Mouse (Mus musculus) embryonic stem cell, embryonic (primary cell): ENCODE measurements around the gene Itga2.

Source experiments
- CTCF ChIA-PET, 4 experiments: fragments of 300-600 bp in 2 of 4; fragments of 350-600 bp in 2 of 4; sonication (Branson Sonifier 250); formaldehyde crosslinking; loops; one replicate each; lab custom pipeline; 2022; ENCODE audit warnings: inconsistent platforms in 2 of 4; lab: Charles Lee
- POLR2A ChIA-PET, 4 experiments: fragments of 300-600 bp in 2 of 4; fragments of 350-600 bp in 2 of 4; sonication (Branson Sonifier 250); formaldehyde crosslinking; loops; one replicate each; lab custom pipeline; 2022; ENCODE audit warnings: antibody characterized with exemption in 4 of 4, inconsistent platforms in 1 of 4; lab: Charles Lee

Itga2 gene

GRCm38 (mm10) chr13:114931775-114932294, at the start of gene Itga2:
Gene Itga2, minus strand, starts transcription at chr13:114932100.
- CTCF ChIA-PET: interaction anchor here in 1 of 4 experiments (0.5 kb wide), 1 partner anchor 1467 kb away, joined by 5 read pairs; no protein-coding TSS in a partner anchor
- POLR2A ChIA-PET: no interaction called here

- ChIA-PET POLR2A (no interaction called here), CTCF (interaction anchor here in 1 of 4 experiments (0.5 to 0.7 kb wide), 6 partner anchors 45 to 235 kb away, joined by 3 to 9 read pairs (median 4); no protein-coding TSS in a partner anchor)
These were observed 49.0 kb upstream of the Itga2 start for GRCm38 (mm10) chr13:114980831-114981419.

- CTCF ChIA-PET: interaction anchor here in 1 of 4 experiments (0.5 kb wide), 1 partner anchor 12 kb away, joined by 3 read pairs; no protein-coding TSS in a partner anchor
- POLR2A ChIA-PET: no interaction called here
These were observed 42.7 kb upstream of the Itga2 start for GRCm38 (mm10) chr13:114974484-114975042.

- ChIA-PET POLR2A (interaction anchor here in 2 of 4 experiments (0.6 kb wide), 2 partner anchors 261 to 586 kb away, joined by 3 to 5 read pairs; no protein-coding TSS in a partner anchor), CTCF (no interaction called here)
These were observed 40.0 kb upstream of the Itga2 start for GRCm38 (mm10) chr13:114971905-114972304.

- CTCF ChIA-PET: interaction anchor here (0.5 to 1.6 kb wide), 9 partner anchors 12 to 1097 kb away, joined by 3 to 7 read pairs (median 3); no protein-coding TSS in a partner anchor
These were observed 32.3 kb upstream of the Itga2 start for GRCm38 (mm10) chr13:114964233-114964632.

GRCm38 (mm10) chr13:114954516-114954915, 22.6 kb upstream of the Itga2 start:
- POLR2A ChIA-PET: no interaction called here
- CTCF ChIA-PET: no interaction called here

More at GRCm38 (mm10) chr13:114964233-114964632, 32.3 kb upstream of the Itga2 start:
- POLR2A ChIA-PET: no interaction called here

- ChIA-PET CTCF (no interaction called here), POLR2A (interaction anchor here in 1 of 4 experiments (0.9 kb wide), 1 partner anchor 94 kb away, joined by 3 read pairs; no protein-coding TSS in a partner anchor)
These were observed 1.6 kb upstream of the Itga2 start for GRCm38 (mm10) chr13:114933541-114933940.

- ChIA-PET CTCF (no interaction called here), POLR2A (interaction anchor here in 1 of 4 experiments (0.7 kb wide), 1 partner anchor 714 kb away, joined by 3 read pairs; no protein-coding TSS in a partner anchor)
These were observed 777 bp downstream of the Itga2 start for GRCm38 (mm10) chr13:114930996-114931649.

- POLR2A ChIA-PET: no interaction called here
- CTCF ChIA-PET: no interaction called here
These were observed 7.1 kb downstream of the Itga2 start for GRCm38 (mm10) chr13:114924785-114925184.

- ChIA-PET POLR2A (no interaction called here), CTCF (no interaction called here)
These were observed 8.6 kb downstream of the Itga2 start for GRCm38 (mm10) chr13:114923331-114923730.

GRCm38 (mm10) chr13:114915767-114916166, 16.1 kb downstream of the Itga2 start:
- ChIA-PET POLR2A (no interaction called here), CTCF (no interaction called here)

- CTCF ChIA-PET: no interaction called here
- POLR2A ChIA-PET: no interaction called here
These were observed 16.9 kb downstream of the Itga2 start for GRCm38 (mm10) chr13:114914963-114915362.

GRCm38 (mm10) chr13:114914559-114914958, 17.3 kb downstream of the Itga2 start:
- ChIA-PET POLR2A (no interaction called here), CTCF (interaction anchor here in 1 of 4 experiments (0.6 kb wide), 1 partner anchor 321 kb away, joined by 3 read pairs; no protein-coding TSS in a partner anchor)

- POLR2A ChIA-PET: no interaction called here
- CTCF ChIA-PET: no interaction called here
These were observed 21.3 kb downstream of the Itga2 start for GRCm38 (mm10) chr13:114910629-114911028.

- CTCF ChIA-PET: no interaction called here
- POLR2A ChIA-PET: no interaction called here
These were observed 22.4 kb downstream of the Itga2 start for GRCm38 (mm10) chr13:114909514-114909913.

- POLR2A ChIA-PET: no interaction called here
These were observed 24.0 kb downstream of the Itga2 start for GRCm38 (mm10) chr13:114907876-114908275.

GRCm38 (mm10) chr13:114896751-114897386, 35.0 kb downstream of the Itga2 start:
- CTCF ChIA-PET: no interaction called here
- POLR2A ChIA-PET: no interaction called here

More at GRCm38 (mm10) chr13:114907876-114908275, 24.0 kb downstream of the Itga2 start:
- CTCF ChIA-PET: no interaction called here

GRCm38 (mm10) chr13:114895896-114896295, 36.0 kb downstream of the Itga2 start:
- ChIA-PET CTCF (no interaction called here), POLR2A (no interaction called here)

- POLR2A ChIA-PET: no interaction called here
- CTCF ChIA-PET: no interaction called here
These were observed 37.2 kb downstream of the Itga2 start for GRCm38 (mm10) chr13:114894718-114895117.
